Mouse (Mus musculus) kidney, postnatal 10 days (tissue): ENCODE measurements around the gene Gcnt4.
A peak's percentile ranks its signal among the peaks of the same experiment; 100 is the strongest.

ENCODE experiments used
- DNase-seq: peaks from one replicate; pipeline ENCODE4 v3.0.0; 2021; ENCODE audit warnings: mixed read lengths

Gcnt4 gene

GRCm38 (mm10) chr13:96951880-96952279 is 27.4 kb downstream of the Gcnt4 start:
- DNase-seq = no peak

- no peak for DNase-seq
These were observed 32.0 kb downstream of the Gcnt4 start for GRCm38 (mm10) chr13:96956466-96956865.

GRCm38 (mm10) chr13:96960019-96960418 is 35.5 kb downstream of the Gcnt4 start:
- DNase-seq = no peak

- DNase-seq = no peak
These were observed 37.1 kb downstream of the Gcnt4 start for GRCm38 (mm10) chr13:96961366-96962157.

GRCm38 (mm10) chr13:96962801-96963200 is 38.3 kb downstream of the Gcnt4 start:
- DNase-seq = no peak

GRCm38 (mm10) chr13:96964981-96965380 is 40.5 kb downstream of the Gcnt4 start:
- no peak for DNase-seq

GRCm38 (mm10) chr13:96966210-96967089 is 42.0 kb downstream of the Gcnt4 start:
- DNase-seq = no peak

- peak; percentile 31 for DNase-seq
These were observed 42.6 kb downstream of the Gcnt4 start for GRCm38 (mm10) chr13:96967091-96967490.

- DNase-seq = no peak
These were observed 43.3 kb downstream of the Gcnt4 start for GRCm38 (mm10) chr13:96967822-96968221.

- DNase-seq = no peak
These were observed 46.6 kb downstream of the Gcnt4 start for GRCm38 (mm10) chr13:96971076-96971475.

- DNase-seq = no peak
These were observed 47.4 kb downstream of the Gcnt4 start for GRCm38 (mm10) chr13:96971861-96972282.

GRCm38 (mm10) chr13:96973318-96973717 is 48.8 kb downstream of the Gcnt4 start:
- no peak for DNase-seq

- DNase-seq = no peak
These were observed 52.6 kb downstream of the Gcnt4 start for GRCm38 (mm10) chr13:96976986-96977595.

GRCm38 (mm10) chr13:96980561-96980960 is 56.1 kb downstream of the Gcnt4 start:
- no peak for DNase-seq

GRCm38 (mm10) chr13:96983251-96984126 is 59.0 kb downstream of the Gcnt4 start:
- peak; percentile 55 for DNase-seq

GRCm38 (mm10) chr13:96984688-96985087 is 60.2 kb downstream of the Gcnt4 start:
- DNase-seq = no peak

- DNase-seq = no peak
These were observed 61.2 kb downstream of the Gcnt4 start for GRCm38 (mm10) chr13:96985599-96986275.

- no peak for DNase-seq
These were observed 64.6 kb downstream of the Gcnt4 start for GRCm38 (mm10) chr13:96989129-96989528.

- DNase-seq = no peak
These were observed 65.6 kb downstream of the Gcnt4 start for GRCm38 (mm10) chr13:96990045-96990444.

GRCm38 (mm10) chr13:96990561-96991265 is 66.2 kb downstream of the Gcnt4 start:
- DNase-seq = no peak
